Mouse (Mus musculus) heart, postnatal 0 days (tissue): ENCODE measurements around the gene Ppp6r1.

Source experiments
- CTCF ChIP-seq: IDR thresholded peaks from 2 replicates; pipeline ENCODE4 v1.5.1; 2016; ENCODE audit warnings: antibody characterized with exemption, control low read depth, low read depth
- EP300 ChIP-seq: IDR thresholded peaks from 2 replicates; pipeline ENCODE4 v1.6.1; 2016; ENCODE audit warnings: antibody characterized with exemption, low read depth

DNA sequence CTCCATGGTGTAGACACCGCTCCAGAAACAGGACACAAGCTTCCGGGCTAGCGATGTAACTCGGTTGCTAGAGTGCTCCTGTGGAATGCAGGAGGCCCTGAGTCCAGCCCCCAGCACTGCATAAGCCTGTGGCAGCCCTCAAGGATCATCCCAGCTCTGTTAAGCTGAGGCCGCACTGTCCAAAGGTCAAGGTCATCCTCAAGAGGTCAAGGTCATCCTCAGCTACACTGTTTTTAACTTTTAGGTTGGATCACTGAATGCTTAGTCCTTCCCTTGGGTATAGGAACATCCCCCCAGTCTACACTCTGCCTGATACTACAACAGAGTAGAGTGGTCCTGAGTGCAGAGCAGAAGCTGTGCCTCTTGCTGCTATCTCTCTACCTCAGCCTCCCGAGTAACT lies 34.2 kb upstream of the Ppp6r1 start:
- TF ChIP-seq CTCF (no peak), EP300 (no peak)
